Mouse (Mus musculus): ENCODE measurements around the gene Mpz. TPM values are rescaled to one million over a fixed set of nuclear protein-coding genes. Genes with fewer than 3 reads are reported as not detected.
A peak's percentile ranks its signal among the peaks of the same experiment; 100 is the strongest.

Gene Mpz
- 14.6 and 19.8 TPM in 2 replicates for polyA plus RNA-seq (2012; rRNA removed)
- 4.9 and 5.3 TPM in 2 replicates for polyA plus RNA-seq (2014; fragmentation: Nextera tagmentation; extraction: Ambion mirVana)

DNA sequence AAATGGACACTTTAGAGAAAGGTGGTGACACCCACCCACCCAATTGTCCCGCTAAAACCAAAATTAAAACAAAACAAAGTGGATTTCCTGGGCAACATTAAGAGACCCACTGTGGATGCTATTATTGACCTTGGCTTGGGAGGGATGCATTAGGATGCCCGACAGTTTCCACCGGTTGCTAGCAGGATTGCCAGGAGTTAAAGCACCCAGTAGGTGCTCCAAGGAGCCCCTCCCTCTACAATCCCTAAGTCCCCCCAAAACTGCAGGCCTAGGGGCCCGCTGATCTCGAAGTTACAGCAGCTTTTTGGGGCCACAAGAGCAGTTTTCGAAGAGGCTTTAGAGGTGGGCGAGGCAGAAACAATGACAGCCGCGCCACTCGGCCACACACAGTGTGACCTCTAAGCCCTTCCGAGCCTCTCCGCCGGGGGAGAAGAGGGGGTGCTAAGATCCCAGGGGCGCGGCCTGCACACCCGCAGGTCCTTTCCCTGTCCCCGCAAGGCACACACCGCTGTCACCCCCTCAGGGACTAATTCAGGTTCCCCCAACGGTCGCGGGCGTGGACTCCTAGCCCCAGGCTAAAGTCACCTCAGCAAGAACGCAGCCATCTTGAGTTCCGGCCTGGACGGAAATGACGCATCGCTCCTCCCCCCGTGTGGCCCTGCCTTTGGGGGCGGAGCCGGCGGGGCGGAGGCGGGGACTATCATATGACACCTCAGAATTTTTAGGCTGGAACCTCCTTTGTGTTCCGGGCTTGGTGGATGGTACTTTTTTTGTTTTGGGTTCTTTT is at the start of gene Mpz, which contains the start of gene Sdhc:
Gene Mpz, plus strand, starts transcription at position 738 of the 787 bp plus-strand sequence.
Gene Sdhc, minus strand, starts transcription at position 630 of the 787 bp plus-strand sequence.
- H3K9ac ChIP-seq (ENCODE audit: low read depth, low read length, severe bottlenecking), result peak within 1 kb of the TSS; percentile 88
- peak; percentile 94 for DNase-seq (ENCODE audit: low spot score)
- peak; percentile 98 for ATAC-seq (ENCODE audit: low FRiP score, low read depth)
- no peaks in the 10 kb centered on the region for H3K27me3 ChIP-seq (ENCODE audit: control insufficient read depth, insufficient read depth, low read length)
- H3K4me3 ChIP-seq (replicated peaks; ENCODE audit: low read length), result peak within 1 kb of the TSS; percentile 97
- peaks cover 13% of the 10 kb centered on the region for H3K4me1 ChIP-seq (ENCODE audit: control insufficient read depth, insufficient read depth, low read length)
- TF ChIP-seq POLR2A (IDR thresholded peaks at IDR 0.05; ENCODE audit: borderline replicate concordance, extremely low read depth, insufficient read depth, insufficient read length), result 0 out of 2 replicates have a peak, but pooled peaks have one; percentile 55
- peak within 1 kb of the TSS; percentile 82 for H3K4me2 ChIP-seq (replicated peaks; ENCODE audit: low read depth, low read length, severe bottlenecking)
- under 1% methylated on average over 32 of the region's 34 CpGs for WGBS
- H3K9me3 ChIP-seq (ENCODE audit: control insufficient read depth, low read length), result no peaks in the 10 kb centered on the region
- H3K27ac ChIP-seq (replicated peaks; ENCODE audit: low read depth, low read length), result peak within 1 kb of the TSS; percentile 78
- peaks cover 9% of the 10 kb centered on the region; the same call in 1 of the 2 replicates for H3K36me3 ChIP-seq (ENCODE audit: control insufficient read depth, insufficient read depth, low read length)

- WGBS, result 37% methylated on average over 2 of the region's 2 CpGs
- H3K4me1 ChIP-seq (ENCODE audit: control insufficient read depth, insufficient read depth, low read length), result peaks cover 10% of the 10 kb centered on the region; the same call in 1 of the 2 replicates
- no peak for TF ChIP-seq POLR2A (IDR thresholded peaks at IDR 0.05; ENCODE audit: borderline replicate concordance, extremely low read depth, insufficient read depth, insufficient read length)
- DNase-seq (ENCODE audit: low spot score) (no peak), ATAC-seq (ENCODE audit: low FRiP score, low read depth) (no peak)
- no peaks in the 10 kb centered on the region for H3K36me3 ChIP-seq (ENCODE audit: control insufficient read depth, insufficient read depth, low read length)
- no peaks in the 10 kb centered on the region for H3K9me3 ChIP-seq (ENCODE audit: control insufficient read depth, low read length)
- H3K4me2 ChIP-seq (replicated peaks; ENCODE audit: low read depth, low read length, severe bottlenecking), result no peak overlapping the region
- no peak overlapping the region for H3K9ac ChIP-seq (ENCODE audit: low read depth, low read length, severe bottlenecking)
- H3K27me3 ChIP-seq (ENCODE audit: control insufficient read depth, insufficient read depth, low read length), result no peaks in the 10 kb centered on the region
- H3K27ac ChIP-seq (replicated peaks; ENCODE audit: low read depth, low read length), result no peak overlapping the region
- H3K4me3 ChIP-seq (replicated peaks; ENCODE audit: low read length), result no peak overlapping the region
Observed at GRCm38 (mm10) chr1:171101033-171101432, 49.5 kb upstream of the Mpz start.

- no peaks in the 10 kb centered on the region for H3K9me3 ChIP-seq (ENCODE audit: control insufficient read depth, low read length)
- DNase-seq (ENCODE audit: low spot score) (peak; percentile 85), ATAC-seq (ENCODE audit: low FRiP score, low read depth) (peak; percentile 85)
- peak overlapping the region; percentile 51 for H3K4me2 ChIP-seq (replicated peaks; ENCODE audit: low read depth, low read length, severe bottlenecking)
- peak overlapping the region; percentile 53 for H3K9ac ChIP-seq (ENCODE audit: low read depth, low read length, severe bottlenecking)
- WGBS, result under 1% methylated on average over 40 of the region's 40 CpGs
- TF ChIP-seq POLR2A (IDR thresholded peaks at IDR 0.05; ENCODE audit: borderline replicate concordance, extremely low read depth, insufficient read depth, insufficient read length), result no peak
- no peaks in the 10 kb centered on the region for H3K27me3 ChIP-seq (ENCODE audit: control insufficient read depth, insufficient read depth, low read length)
- H3K4me1 ChIP-seq (ENCODE audit: control insufficient read depth, insufficient read depth, low read length), result 0 out of 2 replicates have a peak, but pooled peaks cover 3% of the 10 kb centered on the region
- H3K36me3 ChIP-seq (ENCODE audit: control insufficient read depth, insufficient read depth, low read length), result no peaks in the 10 kb centered on the region
- H3K27ac ChIP-seq (replicated peaks; ENCODE audit: low read depth, low read length), result no peak overlapping the region; the same call in 1 of the 2 replicates
- H3K4me3 ChIP-seq (replicated peaks; ENCODE audit: low read length), result peak overlapping the region; percentile 61
Observed at GRCm38 (mm10) chr1:171101733-171102546, 48.6 kb upstream of the Mpz start.

DNA sequence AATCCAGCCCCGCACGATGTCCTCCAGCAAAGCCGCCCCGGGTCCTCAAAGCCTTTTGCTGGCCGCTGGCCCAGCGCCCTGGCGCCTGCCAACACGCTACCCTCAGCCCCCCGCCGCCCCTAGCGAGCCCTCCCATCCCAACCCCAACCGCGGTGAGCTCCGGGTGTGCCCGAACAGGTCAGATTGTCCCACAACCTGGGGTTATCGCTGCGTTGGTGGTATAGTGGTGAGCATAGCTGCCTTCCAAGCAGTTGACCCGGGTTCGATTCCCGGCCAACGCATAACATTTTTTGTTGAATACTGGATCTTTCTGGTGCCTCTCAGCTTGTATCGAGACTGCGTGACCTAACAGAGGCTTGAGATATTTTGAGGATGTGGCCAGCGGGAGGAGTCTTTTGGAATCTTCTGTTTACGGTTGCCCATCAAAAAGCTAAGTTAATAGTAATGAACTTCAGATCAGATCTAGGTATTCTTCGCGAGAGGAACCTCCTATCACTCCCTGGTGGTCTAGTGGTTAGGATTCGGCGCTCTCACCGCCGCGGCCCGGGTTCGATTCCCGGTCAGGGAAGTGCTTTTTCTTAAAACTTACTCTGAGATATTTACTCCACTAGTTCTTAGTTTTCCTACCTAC is 47.8 kb upstream of the Mpz start:
- H3K27ac ChIP-seq (replicated peaks; ENCODE audit: low read depth, low read length), result no peak overlapping the region; the same call in 1 of the 2 replicates
- ATAC-seq (ENCODE audit: low FRiP score, low read depth), result peak; percentile 90
- peak overlapping the region; percentile 51 for H3K4me2 ChIP-seq (replicated peaks; ENCODE audit: low read depth, low read length, severe bottlenecking)
- WGBS, result under 1% methylated on average over 35 of the region's 35 CpGs
- H3K9me3 ChIP-seq (ENCODE audit: control insufficient read depth, low read length), result no peaks in the 10 kb centered on the region
- H3K27me3 ChIP-seq (ENCODE audit: control insufficient read depth, insufficient read depth, low read length), result no peaks in the 10 kb centered on the region
- no peaks in the 10 kb centered on the region for H3K36me3 ChIP-seq (ENCODE audit: control insufficient read depth, insufficient read depth, low read length)
- DNase-seq (ENCODE audit: low spot score), result peak; percentile 94
- peak overlapping the region; percentile 53 for H3K9ac ChIP-seq (ENCODE audit: low read depth, low read length, severe bottlenecking)
- H3K4me1 ChIP-seq (ENCODE audit: control insufficient read depth, insufficient read depth, low read length), result 0 out of 2 replicates have a peak, but pooled peaks cover 3% of the 10 kb centered on the region
- no peak for TF ChIP-seq POLR2A (IDR thresholded peaks at IDR 0.05; ENCODE audit: borderline replicate concordance, extremely low read depth, insufficient read depth, insufficient read length)
- peak overlapping the region; percentile 61 for H3K4me3 ChIP-seq (replicated peaks; ENCODE audit: low read length)

Data from limb, embryonic 14.5 days (tissue).